Mouse (Mus musculus) adipocyte (in vitro differentiated cells): Measurements from ENCODE around the gene Olfr165.
"Not testable (repeated sequence)": the region's sequence is repeated elsewhere in the genome, so short reads cannot be mapped to it uniquely, and the experiment has no call there.

Experiments used
- DNase-seq: peaks from one replicate; pipeline ENCODE4 v3.0.0-alpha.2; 2016; ENCODE audit warnings: low spot score

The Olfr165 gene

GRCm38 (mm10) chr16:19423034-19423433 lies at the start of gene Olfr165:
Olfr165 (minus strand) TSS chr16:19423134.
- DNase-seq, result no peak

- DNase-seq, result no peak
Observed at GRCm38 (mm10) chr16:19464365-19464764, 41.4 kb upstream of the Olfr165 start.

- DNase-seq, result not testable (repeated sequence)
Observed at GRCm38 (mm10) chr16:19458741-19459140, 35.8 kb upstream of the Olfr165 start.

- DNase-seq, result no peak
Observed at GRCm38 (mm10) chr16:19387984-19388383, 35.0 kb downstream of the Olfr165 start.
